Mouse (Mus musculus) bone marrow, adult 2 months (tissue): ENCODE measurements at regions not wholly inside any gene's neighbourhood (a gene's known extent, or its start where the extent isn't known, plus 50 kb on each side); places are given as distances from the start of the nearest gene placed in this dataset.

ENCODE experiments used
- H3K27ac ChIP-seq: fragments of 200-500 bp; 2 replicates; pipeline ENCODE4 v1.5.1; 2012; ENCODE audit warnings: low read depth, mild to moderate bottlenecking, control low read depth, inconsistent platforms, low read length; ENCODE audit not compliant: control insufficient read depth, poor library complexity, insufficient read depth
- H3K4me1 ChIP-seq: fragments of 200-500 bp; 2 replicates; pipeline ENCODE4 v1.6.1; 2011; ENCODE audit warnings: low read length; ENCODE audit not compliant: control insufficient read depth, insufficient read depth
- H3K4me3 ChIP-seq: fragments of 200-500 bp; replicated peaks from 2 replicates; pipeline ENCODE3; 2011; ENCODE audit warnings: mild to moderate bottlenecking, low read depth, low read length, control low read depth; ENCODE audit not compliant: control insufficient read depth
- CTCF ChIP-seq: fragments of 200-500 bp; IDR thresholded peaks from 2 replicates; pipeline ENCODE4 v1.5.1; 2011; ENCODE audit warnings: low read length, control low read depth; ENCODE audit not compliant: control insufficient read depth, insufficient read depth
- POLR2A ChIP-seq: fragments of 200-500 bp; IDR thresholded peaks from 2 replicates; pipeline ENCODE4 v1.6.1; 2011; ENCODE audit warnings: low read depth, mild to moderate bottlenecking, control low read depth, low read length, borderline replicate concordance; ENCODE audit not compliant: control insufficient read depth
- WGBS: fragments of 180-500 bp; shearing (Covaris S2); methylation state at CpG from one replicate; pipeline ENCODE4 v1.1.7; 2018; 5-methylcytosine and 5-hydroxymethylcytosine counted together

- Histone ChIP-seq H3K4me1 (peaks cover 5% of the 10 kb centered on the region; the same call in 1 of the 2 replicates), H3K27ac (no peak overlapping the region), H3K4me3 (no peak overlapping the region)
- no peak for TF ChIP-seq POLR2A
- TF ChIP-seq CTCF = no peak
- WGBS = 17% methylated on average over 7 of the region's 7 CpGs
Observed at GRCm38 (mm10) chr6:100482572-100482971, 188.4 kb downstream of the Shq1 start.

GRCm38 (mm10) chr6:100480525-100480924, 190.4 kb downstream of the Shq1 start:
- TF ChIP-seq CTCF = no peak
- TF ChIP-seq POLR2A = no peak
- Histone ChIP-seq H3K27ac (no peak overlapping the region), H3K4me3 (no peak overlapping the region), H3K4me1 (peaks cover 7% of the 10 kb centered on the region)
- 6% methylated on average over 3 of the region's 3 CpGs for WGBS

GRCm38 (mm10) chr6:100479881-100480280, 191.1 kb downstream of the Shq1 start:
- TF ChIP-seq POLR2A = no peak
- TF ChIP-seq CTCF = no peak
- peaks cover 7% of the 10 kb centered on the region for H3K4me1 ChIP-seq
- no peak overlapping the region for H3K27ac ChIP-seq
- no peak overlapping the region for H3K4me3 ChIP-seq
- 9% methylated on average over 6 of the region's 6 CpGs for WGBS

GRCm38 (mm10) chr6:100479455-100479854, 191.5 kb downstream of the Shq1 start:
- Histone ChIP-seq H3K27ac (no peak overlapping the region), H3K4me1 (peaks cover 7% of the 10 kb centered on the region), H3K4me3 (no peak overlapping the region)
- TF ChIP-seq CTCF (no peak), POLR2A (no peak)
- 74% methylated on average over 4 of the region's 4 CpGs for WGBS

GRCm38 (mm10) chr6:100476550-100477366, 189.5 kb upstream of the Rybp start:
- Histone ChIP-seq H3K4me3 (no peak overlapping the region), H3K27ac (no peak overlapping the region), H3K4me1 (peaks cover 3% of the 10 kb centered on the region)
- WGBS = 27% methylated on average over 6 of the region's 6 CpGs
- no peak for TF ChIP-seq CTCF
- TF ChIP-seq POLR2A = no peak

GRCm38 (mm10) chr6:100475341-100475955, 188.2 kb upstream of the Rybp start:
- WGBS = 77% methylated on average over 4 of the region's 4 CpGs
- TF ChIP-seq CTCF (no peak), POLR2A (no peak)
- Histone ChIP-seq H3K4me1 (peaks cover 3% of the 10 kb centered on the region), H3K4me3 (no peak overlapping the region), H3K27ac (no peak overlapping the region)

- TF ChIP-seq CTCF = no peak
- no peak for TF ChIP-seq POLR2A
- Histone ChIP-seq H3K4me3 (no peak overlapping the region), H3K4me1 (peaks cover 1% of the 10 kb centered on the region; the same call in 1 of the 2 replicates), H3K27ac (no peak overlapping the region)
- WGBS = 85% methylated on average over 9 of the region's 9 CpGs
Observed at GRCm38 (mm10) chr6:100474326-100474725, 187.0 kb upstream of the Rybp start.

- H3K4me3 ChIP-seq = no peak overlapping the region
- H3K4me1 ChIP-seq = no peaks in the 10 kb centered on the region
- TF ChIP-seq CTCF (no peak), POLR2A (no peak)
- no peak overlapping the region for H3K27ac ChIP-seq
- 84% methylated on average over 2 of the region's 2 CpGs for WGBS
Observed at GRCm38 (mm10) chr6:100470071-100470470, 182.8 kb upstream of the Rybp start.
